ENCODE assay signal across 1 mouse cellular context in genomic region chr7:27448421-27449206, GRCm38 (mm10).
TF ChIP-seq lines count a peak whose summit lies in the region.

No protein-coding gene starts in this region.

TF ChIP-seq in ES-E14, 5 proteins besides CTCF, POLR2A, EP300 and RAD21:
- TF ChIP-seq MAFK (IDR thresholded peaks at IDR 0.05; ENCODE audit: insufficient read depth, low read depth, low read length) (no peak), ZNF384 (IDR thresholded peaks at IDR 0.05; ENCODE audit: low read depth, low read length) (no peak), CHD2 (IDR thresholded peaks at IDR 0.05; ENCODE audit: low read depth, low read length) (no peak), ZC3H11A (IDR thresholded peaks at IDR 0.05; ENCODE audit: borderline replicate concordance, low read depth, low read length) (no peak), HCFC1 (IDR thresholded peaks at IDR 0.05; ENCODE audit: borderline replicate concordance, insufficient read depth, low read length) (no peak)
